Mouse (Mus musculus): ENCODE data around the gene Grm8. TPM values are rescaled to one million over a fixed set of nuclear protein-coding genes. Genes with fewer than 3 reads are reported as not detected.

Grm8 gene
- polyA plus RNA-seq, 1 experiment from 2014 or later: not detected

GRCm38 (mm10) chr6:28114916-28115315, 20.1 kb downstream of the Grm8 start:
- no peak overlapping the region for H3K4me2 ChIP-seq
- no peaks in the 10 kb centered on the region for H3K9me3 ChIP-seq (replicated peaks)
- H3K9ac ChIP-seq: no peak overlapping the region
- no peaks in the 10 kb centered on the region for H3K36me3 ChIP-seq (replicated peaks)
- no peak overlapping the region for H3K27ac ChIP-seq (replicated peaks)
- WGBS (ENCODE audit: insufficient replicate concordance): 22% methylated on average over 1 of the region's 1 CpGs
- no peaks in the 10 kb centered on the region for H3K4me1 ChIP-seq (replicated peaks)
- no peak overlapping the region for H3K4me3 ChIP-seq (replicated peaks)
- no peaks in the 10 kb centered on the region for H3K27me3 ChIP-seq
- no peak for ATAC-seq (ENCODE audit: insufficient read depth)

- no peaks in the 10 kb centered on the region for H3K36me3 ChIP-seq (replicated peaks)
- no peak for ATAC-seq (ENCODE audit: insufficient read depth)
- H3K27ac ChIP-seq (replicated peaks): no peak overlapping the region
- H3K9ac ChIP-seq: no peak overlapping the region
- 73% methylated on average over 8 of the region's 8 CpGs for WGBS (ENCODE audit: insufficient replicate concordance)
- no peaks in the 10 kb centered on the region for H3K4me1 ChIP-seq (replicated peaks)
- H3K4me2 ChIP-seq: no peak overlapping the region
- no peaks in the 10 kb centered on the region for H3K27me3 ChIP-seq
- H3K4me3 ChIP-seq (replicated peaks): no peak overlapping the region
- no peaks in the 10 kb centered on the region for H3K9me3 ChIP-seq (replicated peaks)
These were observed 23.4 kb downstream of the Grm8 start for GRCm38 (mm10) chr6:28111551-28111950.

- no peaks in the 10 kb centered on the region for H3K36me3 ChIP-seq (replicated peaks)
- WGBS (ENCODE audit: insufficient replicate concordance): 39% methylated on average over 9 of the region's 9 CpGs
These were observed 32.2 kb downstream of the Grm8 start for GRCm38 (mm10) chr6:28102608-28103316.

GRCm38 (mm10) chr6:28100001-28100400, 35.0 kb downstream of the Grm8 start:
- 55% methylated on average over 3 of the region's 3 CpGs for WGBS (ENCODE audit: insufficient replicate concordance)

More at GRCm38 (mm10) chr6:28102608-28103316, 32.2 kb downstream of the Grm8 start:
- no peaks in the 10 kb centered on the region for H3K27me3 ChIP-seq
- no peak for ATAC-seq (ENCODE audit: insufficient read depth)
- H3K9ac ChIP-seq: no peak overlapping the region
- H3K4me3 ChIP-seq (replicated peaks): no peak overlapping the region
- no peak overlapping the region for H3K27ac ChIP-seq (replicated peaks)
- H3K4me1 ChIP-seq (replicated peaks): no peaks in the 10 kb centered on the region
- no peaks in the 10 kb centered on the region for H3K9me3 ChIP-seq (replicated peaks)
- no peak overlapping the region for H3K4me2 ChIP-seq

GRCm38 (mm10) chr6:28092511-28092910, 42.5 kb downstream of the Grm8 start:
- no peak overlapping the region for H3K4me3 ChIP-seq (replicated peaks)
- no peak for ATAC-seq (ENCODE audit: insufficient read depth)
- H3K27ac ChIP-seq (replicated peaks): no peak overlapping the region
- H3K9ac ChIP-seq: no peak overlapping the region
- no peaks in the 10 kb centered on the region for H3K9me3 ChIP-seq (replicated peaks)
- H3K4me2 ChIP-seq: no peak overlapping the region
- WGBS (ENCODE audit: insufficient replicate concordance): 67% methylated on average over 6 of the region's 6 CpGs
- no peaks in the 10 kb centered on the region for H3K4me1 ChIP-seq (replicated peaks)
- H3K36me3 ChIP-seq (replicated peaks): no peaks in the 10 kb centered on the region
- H3K27me3 ChIP-seq: no peaks in the 10 kb centered on the region

More at GRCm38 (mm10) chr6:28100001-28100400, 35.0 kb downstream of the Grm8 start:
- Histone ChIP-seq H3K9me3 (replicated peaks) (no peaks in the 10 kb centered on the region), H3K27me3 (no peaks in the 10 kb centered on the region), H3K9ac (no peak overlapping the region), H3K4me2 (no peak overlapping the region), H3K36me3 (replicated peaks) (no peaks in the 10 kb centered on the region), H3K27ac (replicated peaks) (no peak overlapping the region), H3K4me3 (replicated peaks) (no peak overlapping the region), H3K4me1 (replicated peaks) (no peaks in the 10 kb centered on the region)
- no peak for ATAC-seq (ENCODE audit: insufficient read depth)

DNA sequence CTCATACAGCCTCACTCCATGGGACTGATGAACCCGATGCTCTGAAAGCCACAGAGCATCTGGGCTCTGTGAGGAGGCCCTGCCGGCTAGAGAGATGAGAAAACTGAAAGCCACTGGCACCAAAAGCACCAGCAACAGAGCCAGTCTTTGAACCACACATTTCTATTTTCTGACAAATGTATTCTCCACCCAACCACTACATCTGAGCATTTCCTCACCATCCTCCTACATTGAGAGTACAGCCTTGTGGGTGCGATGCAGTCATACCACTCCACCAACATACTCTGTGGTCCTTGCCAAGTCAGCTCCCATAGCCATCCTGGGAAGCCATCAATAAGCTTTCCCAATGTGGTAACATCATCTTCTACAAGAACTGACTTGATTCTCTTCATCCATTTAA, 43.1 kb downstream of the Grm8 start:
- no peak overlapping the region for H3K4me2 ChIP-seq
- H3K9ac ChIP-seq: no peak overlapping the region
- 63% methylated on average over 3 of the region's 3 CpGs for WGBS (ENCODE audit: insufficient replicate concordance)
- no peaks in the 10 kb centered on the region for H3K4me1 ChIP-seq (replicated peaks)
- no peak overlapping the region for H3K4me3 ChIP-seq (replicated peaks)
- no peaks in the 10 kb centered on the region for H3K9me3 ChIP-seq (replicated peaks)
- H3K27ac ChIP-seq (replicated peaks): no peak overlapping the region
- H3K27me3 ChIP-seq: no peaks in the 10 kb centered on the region
- H3K36me3 ChIP-seq (replicated peaks): no peaks in the 10 kb centered on the region
- ATAC-seq (ENCODE audit: insufficient read depth): no peak

GRCm38 (mm10) chr6:28090981-28091380, 44.0 kb downstream of the Grm8 start:
- ATAC-seq (ENCODE audit: insufficient read depth): no peak
- Histone ChIP-seq H3K36me3 (replicated peaks) (no peaks in the 10 kb centered on the region), H3K9me3 (replicated peaks) (no peaks in the 10 kb centered on the region), H3K4me2 (no peak overlapping the region), H3K27me3 (no peaks in the 10 kb centered on the region), H3K9ac (no peak overlapping the region), H3K4me1 (replicated peaks) (no peaks in the 10 kb centered on the region), H3K27ac (replicated peaks) (no peak overlapping the region), H3K4me3 (replicated peaks) (no peak overlapping the region)

- H3K9me3 ChIP-seq (replicated peaks): no peaks in the 10 kb centered on the region
- ATAC-seq (ENCODE audit: insufficient read depth): no peak
- no peak overlapping the region for H3K4me3 ChIP-seq (replicated peaks)
- H3K9ac ChIP-seq: no peak overlapping the region
- no peak overlapping the region for H3K4me2 ChIP-seq
- 60% methylated on average over 3 of the region's 3 CpGs for WGBS (ENCODE audit: insufficient replicate concordance)
- no peaks in the 10 kb centered on the region for H3K27me3 ChIP-seq
- no peak overlapping the region for H3K27ac ChIP-seq (replicated peaks)
- no peaks in the 10 kb centered on the region for H3K4me1 ChIP-seq (replicated peaks)
- no peaks in the 10 kb centered on the region for H3K36me3 ChIP-seq (replicated peaks)
These were observed 59.4 kb downstream of the Grm8 start for GRCm38 (mm10) chr6:28075534-28075933.

- Histone ChIP-seq H3K4me1 (replicated peaks) (no peaks in the 10 kb centered on the region), H3K4me3 (replicated peaks) (no peak overlapping the region), H3K36me3 (replicated peaks) (no peaks in the 10 kb centered on the region), H3K9ac (no peak overlapping the region), H3K27ac (replicated peaks) (no peak overlapping the region), H3K4me2 (no peak overlapping the region), H3K9me3 (replicated peaks) (no peaks in the 10 kb centered on the region), H3K27me3 (no peaks in the 10 kb centered on the region)
- no peak for ATAC-seq (ENCODE audit: insufficient read depth)
- 53% methylated on average over 3 of the region's 3 CpGs for WGBS (ENCODE audit: insufficient replicate concordance)
These were observed 60.5 kb downstream of the Grm8 start for GRCm38 (mm10) chr6:28074470-28074869.

- no peaks in the 10 kb centered on the region for H3K36me3 ChIP-seq (replicated peaks)
- no peaks in the 10 kb centered on the region for H3K4me1 ChIP-seq (replicated peaks)
- no peak overlapping the region for H3K9ac ChIP-seq
- no peak overlapping the region for H3K27ac ChIP-seq (replicated peaks)
- WGBS (ENCODE audit: insufficient replicate concordance): 68% methylated on average over 2 of the region's 2 CpGs
- H3K27me3 ChIP-seq: no peaks in the 10 kb centered on the region
- H3K4me3 ChIP-seq (replicated peaks): no peak overlapping the region
- no peaks in the 10 kb centered on the region for H3K9me3 ChIP-seq (replicated peaks)
- no peak overlapping the region for H3K4me2 ChIP-seq
- no peak for ATAC-seq (ENCODE audit: insufficient read depth)
These were observed 83.0 kb downstream of the Grm8 start for GRCm38 (mm10) chr6:28051966-28052365.

DNA sequence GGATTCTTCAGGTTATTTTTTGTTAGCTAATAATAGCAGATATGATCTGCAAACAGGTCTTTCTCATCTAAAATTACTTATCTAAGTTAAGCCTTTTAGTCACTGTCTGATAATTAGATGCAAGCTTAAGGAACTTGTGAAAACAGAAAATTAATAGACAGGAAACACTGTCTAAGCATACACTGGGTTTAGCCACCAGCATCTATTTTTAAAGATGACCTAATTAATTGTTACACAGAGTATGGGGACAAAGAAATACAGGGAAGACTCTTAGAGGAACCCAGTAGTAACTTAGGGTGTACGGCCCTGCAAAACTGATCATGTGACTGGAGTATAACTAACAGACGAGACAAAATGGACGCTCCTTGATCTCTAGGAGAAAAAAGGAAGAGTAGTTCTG, 92.6 kb downstream of the Grm8 start:
- H3K9me3 ChIP-seq (replicated peaks): no peaks in the 10 kb centered on the region
- no peaks in the 10 kb centered on the region for H3K36me3 ChIP-seq (replicated peaks)
- H3K4me2 ChIP-seq: no peak overlapping the region
- H3K4me3 ChIP-seq (replicated peaks): no peak overlapping the region
- WGBS (ENCODE audit: insufficient replicate concordance): 66% methylated on average over 3 of the region's 3 CpGs
- H3K27me3 ChIP-seq: no peaks in the 10 kb centered on the region
- H3K27ac ChIP-seq (replicated peaks): no peak overlapping the region
- ATAC-seq (ENCODE audit: insufficient read depth): no peak
- no peaks in the 10 kb centered on the region for H3K4me1 ChIP-seq (replicated peaks)
- no peak overlapping the region for H3K9ac ChIP-seq

GRCm38 (mm10) chr6:28040815-28041214, 94.2 kb downstream of the Grm8 start:
- WGBS (ENCODE audit: insufficient replicate concordance): 76% methylated on average over 1 of the region's 1 CpGs
- no peaks in the 10 kb centered on the region for H3K9me3 ChIP-seq (replicated peaks)
- no peak overlapping the region for H3K27ac ChIP-seq (replicated peaks)
- H3K36me3 ChIP-seq (replicated peaks): no peaks in the 10 kb centered on the region
- H3K9ac ChIP-seq: no peak overlapping the region
- no peak overlapping the region for H3K4me3 ChIP-seq (replicated peaks)
- no peaks in the 10 kb centered on the region for H3K27me3 ChIP-seq
- H3K4me1 ChIP-seq (replicated peaks): no peaks in the 10 kb centered on the region
- ATAC-seq (ENCODE audit: insufficient read depth): no peak
- no peak overlapping the region for H3K4me2 ChIP-seq

Measured in liver, embryonic 15.5 days (tissue).